ENCODE assay signal across 26 mouse cellular contexts in genomic region chr6:46924709-46925108, GRCm38 (mm10).
"Had no signal": no experiment of that assay in that cellular context is flagged by ENCODE, and none has a peak within 500 bp of the region (broad histone marks: within the 10 kb centered on the region; RNA-seq: fewer than 3 reads in every experiment).

No protein-coding gene starts in this region.

- H3K27ac ChIP-seq: gastrocnemius, adult 2 months; heart, embryonic 10.5 days; hindbrain, embryonic 10.5 days; hindbrain, embryonic 12.5 days; hindbrain, embryonic 14.5 days; intestine, embryonic 15.5 days; layer of hippocampus, adult 2 months; left cerebral cortex, adult 2 months; limb, embryonic 10.5 days; limb, embryonic 12.5 days; liver, embryonic 13.5 days had no signal

- H3K4me1 ChIP-seq: heart, embryonic 10.5 days; heart, embryonic 12.5 days; hindbrain, embryonic 10.5 days; hindbrain, embryonic 12.5 days; intestine, embryonic 15.5 days; limb, embryonic 10.5 days; limb, embryonic 12.5 days; liver, embryonic 13.5 days had no signal

- H3K9me3 ChIP-seq: heart, embryonic 10.5 days; heart, embryonic 12.5 days; hindbrain, embryonic 10.5 days; hindbrain, embryonic 12.5 days; intestine, embryonic 15.5 days; limb, embryonic 10.5 days; limb, embryonic 12.5 days; liver, embryonic 13.5 days had no signal

- H3K4me3 ChIP-seq: gastrocnemius, adult 2 months; heart, embryonic 10.5 days; heart, embryonic 12.5 days; hindbrain, embryonic 10.5 days; hindbrain, embryonic 12.5 days; intestine, embryonic 15.5 days; layer of hippocampus, adult 2 months; left cerebral cortex, adult 2 months; limb, embryonic 10.5 days; limb, embryonic 12.5 days; liver, embryonic 13.5 days had no signal

- H3K27me3 ChIP-seq: heart, embryonic 12.5 days; hindbrain, embryonic 12.5 days; intestine, embryonic 15.5 days; limb, embryonic 12.5 days; liver, embryonic 13.5 days had no signal

- H3K9ac ChIP-seq: heart, embryonic 12.5 days; hindbrain, embryonic 12.5 days; hindbrain, embryonic 14.5 days; intestine, embryonic 15.5 days; limb, embryonic 12.5 days; liver, embryonic 13.5 days had no signal

- ATAC-seq: hindbrain, embryonic 16.5 days; inflammation-experienced regulatory T-cells, adult 6 months; intestine, embryonic 15.5 days; intestine, postnatal 0 days had no signal

- H3K36me3 ChIP-seq: heart, embryonic 10.5 days; heart, embryonic 12.5 days; hindbrain, embryonic 10.5 days; hindbrain, embryonic 12.5 days; intestine, embryonic 15.5 days; limb, embryonic 10.5 days; limb, embryonic 12.5 days; liver, embryonic 13.5 days had no signal

- H3K4me2 ChIP-seq: heart, embryonic 12.5 days; hindbrain, embryonic 12.5 days; hindbrain, embryonic 14.5 days; intestine, embryonic 15.5 days; limb, embryonic 12.5 days; liver, embryonic 11.5 days; liver, embryonic 13.5 days had no signal

- DNase-seq: gastrocnemius, adult 2 months; gastrocnemius, postnatal 10 days; gastrocnemius, postnatal 25 days; heart, adult 18-20 months; heart, postnatal 10 days; heart, postnatal 4 days; kidney, adult 18-20 months; kidney, adult 8-10 months; kidney, postnatal 10 days; kidney, postnatal 25 days; liver; liver, embryonic 13.5 days had no signal
